Mouse (Mus musculus) heart, adult 9 months (tissue): ENCODE measurements around the gene Abca16.

ENCODE experiments used
- DNase-seq, 2 experiments: peaks; one replicate each; pipeline ENCODE4 v3.0.0; 2022; ENCODE audit warnings: low spot score in 2 of 2

Abca16 gene

DNA sequence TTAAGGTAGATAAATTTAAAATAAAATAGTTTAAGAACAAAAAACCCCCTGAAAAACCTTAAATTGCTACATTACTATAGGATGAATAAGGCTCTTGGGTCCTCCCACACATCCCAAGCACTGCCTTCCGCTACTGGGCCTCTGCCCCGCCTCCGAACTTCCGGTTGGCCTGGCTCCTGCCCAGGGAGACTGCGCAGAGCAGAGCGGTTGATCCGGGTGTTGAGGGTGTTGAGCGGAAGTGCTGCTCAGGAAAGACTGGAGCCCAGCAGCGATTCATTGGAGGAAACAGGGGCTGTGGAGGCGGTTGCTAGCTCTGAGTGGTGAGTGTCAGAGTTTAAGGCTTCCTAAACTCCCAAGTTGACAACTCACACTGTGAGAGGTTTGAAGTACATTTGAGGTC, at the start of gene Abca16:
Gene Abca16 (plus strand): TSS at position 201 of the 400 bp plus-strand sequence.
- DNase-seq: no peak

DNA sequence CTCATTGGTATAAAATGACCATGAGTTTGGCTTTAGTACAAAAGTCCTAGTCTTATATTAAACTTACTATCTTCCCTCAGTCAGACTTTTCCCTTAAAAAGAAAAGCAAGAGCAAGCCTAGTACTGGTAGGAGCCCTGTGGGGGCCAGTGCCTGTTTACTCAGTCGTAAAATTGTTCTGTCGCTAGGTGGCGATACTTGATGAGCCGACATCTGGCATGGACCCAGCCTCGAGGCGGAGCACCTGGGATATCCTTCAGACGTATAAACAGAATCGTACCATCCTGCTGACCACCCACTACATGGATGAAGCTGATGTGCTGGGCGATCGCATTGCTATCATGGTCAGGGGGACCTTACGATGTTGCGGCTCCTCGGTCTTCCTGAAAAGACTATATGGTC, 48.3 kb upstream of the Abca16 start:
- no peak for DNase-seq

DNA sequence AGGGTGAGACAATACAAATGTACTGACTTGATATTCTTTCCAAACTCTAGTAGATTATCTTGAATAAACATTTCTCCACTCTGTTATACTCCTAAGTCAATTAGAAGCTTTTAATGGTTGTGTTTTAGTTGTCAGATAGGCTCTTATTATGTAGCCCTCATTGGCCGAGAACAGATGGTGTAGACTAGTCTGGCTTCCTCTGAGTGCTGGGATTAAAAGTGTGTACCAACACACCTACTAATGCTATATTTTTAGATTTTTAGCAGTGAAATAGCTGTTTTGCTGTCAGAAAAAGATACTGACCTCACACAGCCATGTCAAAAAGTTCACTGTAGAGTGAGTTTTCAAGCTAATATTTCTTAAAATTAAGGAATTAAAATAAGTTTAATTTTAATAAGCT, 2.9 kb downstream of the Abca16 start:
- no peak for DNase-seq

DNA sequence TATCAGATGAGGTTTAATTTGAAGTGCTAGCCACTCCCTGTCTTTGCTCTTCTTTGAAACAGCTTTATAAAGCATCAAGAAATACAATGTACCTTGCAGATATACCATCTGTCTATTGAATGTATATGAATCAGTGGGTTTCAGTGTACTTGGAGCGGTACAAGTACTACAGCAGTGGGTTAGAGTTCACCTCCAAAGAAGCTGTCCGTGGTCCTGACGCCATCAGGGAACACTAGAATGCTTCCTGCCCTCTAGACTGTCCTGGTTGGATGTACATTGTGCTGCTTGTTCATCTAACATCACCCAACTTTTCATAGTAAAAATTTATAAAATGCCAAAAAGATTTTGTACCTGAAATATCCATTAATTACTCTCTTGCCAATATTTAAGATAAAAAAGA, 17.2 kb downstream of the Abca16 start:
- DNase-seq: no peak

DNA sequence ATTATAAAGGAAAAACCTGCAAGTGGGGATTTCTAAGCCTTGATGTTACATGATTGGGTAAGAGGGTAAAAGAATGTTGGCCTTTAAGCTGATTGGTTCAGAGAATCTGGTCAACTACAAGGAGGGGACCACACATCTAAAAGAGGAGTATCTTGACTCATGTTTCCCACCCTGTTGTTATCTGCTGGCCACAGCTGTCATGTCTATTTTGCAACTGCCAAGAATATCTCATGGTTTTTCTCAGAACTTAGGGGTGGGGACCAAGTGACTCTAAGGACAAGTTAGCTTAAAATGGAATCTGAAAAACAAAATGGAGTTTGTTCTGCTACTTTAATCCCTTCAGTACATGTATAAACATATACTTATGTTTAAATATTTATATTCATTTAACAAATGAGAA, 22.0 kb downstream of the Abca16 start:
- no peak for DNase-seq

DNA sequence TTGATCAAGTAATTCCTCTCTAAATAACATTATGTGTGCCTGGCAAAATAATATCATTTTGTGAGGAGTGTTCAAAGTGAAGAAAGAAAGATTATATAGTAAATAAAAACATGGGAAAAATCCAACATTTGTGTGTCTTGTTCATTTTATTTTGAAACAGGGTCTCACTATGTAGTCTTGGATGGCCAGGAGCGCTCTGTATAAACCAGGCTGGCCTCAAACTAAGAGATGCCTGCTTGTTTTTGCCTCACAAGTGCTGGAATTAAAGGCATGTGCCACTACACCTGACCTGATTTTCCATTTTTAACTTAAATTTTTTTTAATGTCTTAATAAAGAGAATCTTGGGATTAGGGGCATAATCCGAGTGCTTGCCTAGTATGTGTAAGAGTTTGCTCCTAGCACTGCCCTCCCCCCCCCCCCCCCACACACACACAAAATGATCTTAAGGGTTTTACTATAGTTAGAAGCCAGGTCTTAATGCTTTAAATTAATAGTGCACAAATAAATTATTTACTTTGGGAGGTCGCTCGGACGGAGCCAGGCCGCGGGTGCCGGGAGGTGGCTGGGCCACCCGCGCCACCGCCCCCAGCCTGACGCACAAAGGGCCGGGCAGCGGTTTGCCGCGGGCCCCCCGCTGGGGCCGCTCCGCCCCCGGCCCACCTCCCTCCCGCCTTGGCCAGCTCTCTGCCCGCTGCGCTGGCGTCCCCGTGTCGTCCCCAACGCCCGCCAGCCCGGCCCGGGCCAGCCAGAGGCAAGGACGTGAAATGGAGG, 94.6 kb downstream of the Abca16 start:
- DNase-seq: no peak

DNA sequence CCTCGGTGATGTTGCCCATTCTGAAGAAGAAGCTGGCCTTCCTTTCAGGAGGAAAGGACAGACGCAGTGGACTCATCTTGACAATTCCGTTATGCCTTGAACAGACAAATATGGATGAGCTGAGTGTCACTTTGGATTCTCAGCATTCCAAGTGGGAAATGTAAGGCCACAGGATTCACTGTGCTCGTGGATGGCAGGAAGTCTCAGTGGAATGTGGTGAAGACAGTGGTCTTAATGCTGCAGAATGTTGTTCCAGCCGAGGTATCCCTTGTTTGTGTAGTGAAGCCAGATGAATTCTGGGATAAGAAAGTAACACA, 95.2 kb downstream of the Abca16 start:
- DNase-seq: no peak

DNA sequence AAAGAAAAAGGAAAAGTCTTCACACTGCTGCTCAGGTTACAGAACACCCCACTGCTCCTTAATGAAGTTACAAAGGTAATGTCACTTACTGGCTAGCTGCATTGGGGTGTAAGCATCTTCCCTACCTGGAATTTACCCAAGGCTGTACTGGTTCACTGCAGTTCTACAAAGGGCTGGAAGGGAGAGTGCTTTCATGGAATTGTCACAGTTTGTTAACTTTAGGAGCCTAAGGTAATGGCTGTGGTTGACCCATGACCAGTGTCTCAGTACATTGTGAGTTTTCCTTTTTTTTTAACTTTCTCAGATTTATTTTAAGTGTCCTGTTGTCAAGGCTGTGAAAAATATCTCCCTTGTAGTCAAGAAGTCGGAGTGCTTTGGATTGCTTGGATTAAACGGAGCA, 125.4 kb downstream of the Abca16 start:
- DNase-seq: no peak

DNA sequence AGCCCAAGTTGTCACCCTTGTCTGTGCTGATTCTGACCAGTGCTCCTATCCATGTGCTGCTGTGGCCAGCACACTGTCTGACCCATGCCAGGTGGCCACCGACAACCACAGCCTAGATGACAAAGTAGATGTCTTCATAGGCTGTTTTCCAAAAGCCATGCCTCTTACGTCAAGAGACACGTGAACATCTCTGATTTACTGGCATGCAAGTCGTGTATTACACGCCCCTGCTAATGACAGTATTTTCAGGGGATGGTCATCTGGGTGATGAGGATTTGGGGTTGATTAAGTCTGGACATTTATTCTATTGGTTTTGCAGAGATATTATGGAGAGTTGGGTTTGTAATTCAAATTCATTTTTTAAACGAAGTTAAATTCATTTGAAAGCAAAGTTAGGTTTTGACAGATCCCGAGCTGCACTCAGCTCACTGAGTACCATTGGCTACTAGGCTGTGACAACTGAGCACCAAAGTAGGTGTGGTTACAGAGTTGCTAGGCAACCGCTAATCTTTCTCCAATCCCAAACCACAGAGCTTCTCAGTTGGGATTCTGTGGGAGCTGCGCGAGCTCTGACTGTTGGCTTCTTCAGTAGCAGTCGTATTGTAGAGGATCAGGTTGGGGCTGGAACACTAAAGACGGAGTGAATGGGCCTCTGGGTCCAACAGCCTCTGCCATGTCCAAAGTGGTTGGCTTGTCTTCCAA, 143.2 kb downstream of the Abca16 start:
- no peak for DNase-seq

DNA sequence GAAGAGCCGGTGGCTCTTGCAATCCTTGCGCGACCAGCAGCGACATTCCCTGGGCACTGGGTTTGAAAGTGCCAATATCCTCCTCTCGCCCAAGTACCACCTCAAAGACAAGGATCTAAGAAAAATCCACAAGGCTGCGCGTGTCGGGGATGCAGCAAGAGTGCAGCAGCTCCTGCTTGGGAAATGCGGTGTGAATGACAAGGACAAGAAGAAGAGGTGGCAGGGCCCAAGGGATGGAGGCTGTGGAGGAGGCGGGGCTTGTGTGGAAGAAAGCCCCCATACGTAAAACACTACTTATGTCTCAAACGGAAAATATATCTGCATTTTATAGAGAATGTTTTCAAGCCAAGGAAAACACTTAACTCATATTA, 143.7 kb downstream of the Abca16 start:
- DNase-seq: no peak

DNA sequence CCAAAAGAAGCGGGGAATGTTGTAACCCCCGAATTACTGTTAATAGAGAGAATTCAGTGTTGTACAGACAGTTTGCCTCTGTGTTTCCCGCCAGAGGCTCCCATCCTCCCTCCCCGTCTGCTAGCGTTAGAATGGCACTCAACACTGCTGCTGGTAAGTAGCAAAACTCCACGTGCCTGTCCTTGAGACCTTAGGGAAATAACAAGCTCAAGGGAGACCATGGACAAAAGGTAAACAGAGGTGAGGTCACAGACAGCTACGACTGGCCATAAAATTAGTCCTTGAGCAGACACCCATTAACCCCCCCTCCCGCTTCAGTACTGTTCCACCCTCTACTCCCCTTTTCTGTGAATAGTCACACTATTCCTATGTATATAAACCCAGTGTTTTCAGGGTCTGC, 157.9 kb downstream of the Abca16 start:
- no peak for DNase-seq

DNA sequence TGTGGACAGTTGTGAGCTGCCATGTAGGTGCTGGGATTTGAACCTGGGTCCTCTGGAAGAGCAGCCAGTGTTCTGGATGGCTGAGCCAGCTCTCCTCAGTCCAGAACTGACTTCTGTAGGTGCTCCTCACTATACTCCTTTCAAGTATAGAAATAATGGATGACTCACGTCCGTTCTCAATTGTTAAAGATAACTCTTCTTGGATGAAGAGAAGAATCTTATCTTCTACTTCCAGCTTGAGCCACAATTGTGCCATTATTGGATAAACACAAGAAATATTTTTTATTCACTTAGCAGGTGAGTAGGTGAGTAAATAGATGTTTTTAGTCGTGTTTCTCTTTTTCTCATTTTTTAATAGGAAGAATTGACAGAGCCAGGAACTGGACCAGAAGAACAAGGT, 167.1 kb downstream of the Abca16 start:
- no peak for DNase-seq
